Mouse (Mus musculus): Measurements from ENCODE around the gene Nudt10. TPM values are rescaled to one million over a fixed set of nuclear protein-coding genes. Genes with fewer than 3 reads are reported as not detected.

The Nudt10 gene
- polyA plus RNA-seq (2017; shearing (Covaris generic)) = not detected

GRCm38 (mm10) chrX:6172823-6173640, at the start of gene Nudt10:
Gene Nudt10 (minus strand): TSS chrX:6173015.

Other genes with a start within 250 kb of the Nudt10 start
- not detected for gene Nudt11, start 125.6 kb downstream of the Nudt10 start, polyA plus RNA-seq (2017; shearing (Covaris generic))
- gene AU022751, start 89.6 kb downstream of the Nudt10 start, polyA plus RNA-seq (2017; shearing (Covaris generic)) = not detected
- not detected for gene Bmp15, start 147.7 kb upstream of the Nudt10 start, polyA plus RNA-seq (2017; shearing (Covaris generic))
- gene Shroom4, start 226.8 kb upstream of the Nudt10 start, polyA plus RNA-seq (2017; shearing (Covaris generic)) = 0.18 TPM